Mouse (Mus musculus) left cerebral cortex, adult 11 months (tissue): ENCODE results near the gene Carmil1.
"Not testable (repeated sequence)": the region's sequence is repeated elsewhere in the genome, so short reads cannot be mapped to it uniquely, and the experiment has no call there.

Experiments used
- DNase-seq: peaks from one replicate; pipeline ENCODE4 v3.0.0; 2022; ENCODE audit warnings: low spot score

Carmil1 gene

DNA sequence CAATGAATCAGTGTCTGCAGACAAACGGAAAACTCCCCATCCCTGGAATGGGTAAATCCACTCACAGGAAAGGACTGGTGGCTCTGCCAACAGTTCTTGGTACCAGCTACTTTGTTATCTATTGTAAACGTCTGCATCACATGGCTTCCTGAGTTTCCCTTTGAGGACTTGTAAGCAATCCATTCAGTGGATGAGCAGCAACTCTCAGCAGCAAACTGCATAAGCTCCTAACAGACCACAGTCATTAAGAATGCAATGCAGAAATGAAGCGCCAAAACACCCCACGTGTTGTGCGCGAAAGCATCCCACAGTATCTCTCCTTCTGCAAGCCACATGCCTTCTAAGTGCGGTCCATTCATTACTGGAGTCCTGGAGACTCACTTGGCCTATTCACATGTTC lies 128.0 kb downstream of the Carmil1 start:
- DNase-seq, result no peak

DNA sequence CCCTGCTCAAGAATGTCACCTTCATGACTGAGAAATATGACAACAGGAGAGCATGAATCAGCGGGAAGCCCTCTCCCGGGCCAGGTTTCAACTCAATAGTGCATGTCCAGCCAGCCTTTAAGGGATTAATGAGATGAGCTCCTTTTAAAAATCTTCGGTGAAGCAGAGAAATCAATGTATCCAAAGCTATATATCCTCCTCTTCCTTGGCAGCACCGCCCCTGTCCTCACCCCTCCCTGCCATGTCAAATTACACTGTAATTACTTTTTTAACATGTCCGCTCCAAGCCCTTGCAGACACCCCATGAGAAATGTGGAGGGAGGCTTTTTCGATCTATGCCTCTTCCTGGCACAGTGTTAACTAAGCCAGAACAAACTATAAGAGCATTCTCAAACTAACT lies 129.3 kb downstream of the Carmil1 start:
- DNase-seq, result no peak

DNA sequence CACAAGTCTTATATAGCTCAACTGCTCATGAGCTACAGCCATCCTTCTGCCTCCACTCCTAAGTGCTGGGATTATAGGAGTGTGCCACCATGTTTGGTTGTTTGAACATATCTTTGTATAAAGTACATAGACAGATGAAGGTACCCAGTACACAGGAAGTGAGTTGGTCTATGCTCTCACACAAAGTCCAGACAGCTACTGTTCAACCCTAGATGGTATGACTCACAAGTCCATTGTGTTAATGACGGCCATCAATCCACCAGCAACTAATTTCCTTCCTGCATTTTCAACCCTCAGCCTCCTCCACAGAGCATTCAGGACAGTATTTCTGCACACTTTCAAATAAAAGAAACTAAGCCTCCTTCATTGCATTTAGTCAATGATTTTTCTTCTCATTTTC lies 132.0 kb downstream of the Carmil1 start:
- no peak for DNase-seq

DNA sequence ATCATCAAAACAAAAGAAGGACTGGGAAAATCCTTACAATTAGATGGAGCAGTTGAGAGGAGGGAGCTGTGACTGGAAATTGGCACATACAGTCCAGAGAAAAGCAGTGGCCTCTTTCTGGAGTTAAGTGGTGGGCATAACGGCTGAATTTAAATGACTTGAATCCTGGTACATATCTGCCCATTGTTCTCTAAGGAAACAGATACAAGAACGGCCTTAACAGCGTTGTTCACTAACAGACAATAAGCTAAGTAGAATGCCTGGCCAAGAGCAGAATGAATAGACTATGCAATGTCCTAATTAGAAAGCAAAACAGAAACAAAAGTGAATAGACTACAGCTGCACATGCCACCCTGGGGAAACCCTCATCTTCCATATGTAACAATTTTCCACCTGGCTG lies 133.6 kb downstream of the Carmil1 start:
- no peak for DNase-seq

DNA sequence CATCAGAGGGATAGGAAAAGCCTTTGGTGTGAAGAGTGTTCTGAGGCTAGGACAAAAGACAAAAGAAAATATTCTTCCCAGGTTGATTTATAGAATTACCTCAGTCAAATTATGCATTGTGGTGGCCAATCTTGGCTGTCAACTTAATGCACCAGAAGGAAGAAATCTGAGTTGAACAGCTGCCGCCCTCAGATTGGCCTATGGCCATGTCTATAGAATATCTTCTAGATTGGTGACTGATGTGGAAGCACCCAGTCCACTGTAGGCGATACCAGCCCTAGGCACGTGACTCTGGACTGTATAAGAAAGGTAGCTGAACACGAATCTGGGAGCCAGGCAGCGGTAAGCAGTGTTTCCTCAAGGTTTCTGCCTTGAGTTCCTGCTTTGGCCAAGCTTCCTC lies 134.1 kb downstream of the Carmil1 start:
- DNase-seq, result no peak

DNA sequence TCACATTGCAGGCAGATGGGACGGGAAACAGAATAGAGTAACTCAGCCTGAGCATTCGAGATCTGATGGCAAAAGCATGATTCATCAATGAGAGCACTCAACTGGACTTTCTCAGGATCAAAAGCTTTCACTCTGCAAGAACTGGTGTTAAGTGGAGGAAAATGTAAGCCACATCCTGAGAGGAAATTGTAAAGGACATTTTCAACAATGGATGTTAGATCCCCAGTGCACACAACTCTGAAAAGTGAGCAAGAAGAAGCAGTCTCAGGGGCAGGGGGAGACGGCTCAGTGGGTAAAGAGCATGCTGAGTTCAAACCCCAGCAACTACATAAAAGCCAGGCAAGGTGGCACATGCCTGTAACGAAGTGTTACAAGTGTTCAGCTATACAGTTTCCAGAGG lies 135.7 kb downstream of the Carmil1 start:
- no peak for DNase-seq

DNA sequence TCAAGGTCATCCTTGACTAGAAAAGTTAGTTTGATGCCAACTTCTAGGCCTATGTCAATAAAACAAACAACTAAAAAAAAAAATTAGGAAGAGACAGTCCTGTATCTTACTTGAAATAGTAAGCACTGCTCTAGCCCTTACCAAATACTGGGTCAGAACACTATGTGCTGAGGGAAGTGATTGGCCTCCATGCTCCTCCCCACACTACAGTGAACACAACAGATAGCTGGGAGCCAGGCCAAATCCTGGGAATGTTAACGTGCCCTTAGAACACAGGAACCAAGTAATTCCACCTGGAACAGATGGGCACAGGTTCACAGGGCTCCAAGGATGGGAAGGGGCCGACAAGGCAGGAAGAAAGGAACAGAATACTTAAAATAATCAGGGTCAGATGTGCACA lies 136.5 kb downstream of the Carmil1 start:
- DNase-seq, result no peak

DNA sequence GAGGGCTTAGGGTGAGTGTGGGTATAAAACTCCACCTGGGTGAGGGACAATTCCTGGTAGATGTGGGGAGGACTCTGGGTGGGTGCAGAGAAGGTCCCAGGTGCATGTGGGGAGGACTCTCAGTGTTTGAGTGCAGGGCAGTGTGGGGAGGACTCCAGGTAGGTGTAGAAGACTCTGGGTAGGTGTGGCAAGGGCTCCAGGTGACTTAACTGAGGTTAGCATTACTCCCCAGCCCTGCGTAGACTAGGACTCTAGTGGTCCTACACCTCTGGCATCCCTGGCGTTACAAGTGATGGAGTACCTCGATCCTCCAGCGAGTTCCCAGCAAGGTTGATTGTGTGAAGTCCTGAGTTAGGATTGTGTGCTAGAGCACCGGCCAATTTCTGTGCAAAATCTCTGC lies 143.8 kb downstream of the Carmil1 start:
- no peak for DNase-seq

DNA sequence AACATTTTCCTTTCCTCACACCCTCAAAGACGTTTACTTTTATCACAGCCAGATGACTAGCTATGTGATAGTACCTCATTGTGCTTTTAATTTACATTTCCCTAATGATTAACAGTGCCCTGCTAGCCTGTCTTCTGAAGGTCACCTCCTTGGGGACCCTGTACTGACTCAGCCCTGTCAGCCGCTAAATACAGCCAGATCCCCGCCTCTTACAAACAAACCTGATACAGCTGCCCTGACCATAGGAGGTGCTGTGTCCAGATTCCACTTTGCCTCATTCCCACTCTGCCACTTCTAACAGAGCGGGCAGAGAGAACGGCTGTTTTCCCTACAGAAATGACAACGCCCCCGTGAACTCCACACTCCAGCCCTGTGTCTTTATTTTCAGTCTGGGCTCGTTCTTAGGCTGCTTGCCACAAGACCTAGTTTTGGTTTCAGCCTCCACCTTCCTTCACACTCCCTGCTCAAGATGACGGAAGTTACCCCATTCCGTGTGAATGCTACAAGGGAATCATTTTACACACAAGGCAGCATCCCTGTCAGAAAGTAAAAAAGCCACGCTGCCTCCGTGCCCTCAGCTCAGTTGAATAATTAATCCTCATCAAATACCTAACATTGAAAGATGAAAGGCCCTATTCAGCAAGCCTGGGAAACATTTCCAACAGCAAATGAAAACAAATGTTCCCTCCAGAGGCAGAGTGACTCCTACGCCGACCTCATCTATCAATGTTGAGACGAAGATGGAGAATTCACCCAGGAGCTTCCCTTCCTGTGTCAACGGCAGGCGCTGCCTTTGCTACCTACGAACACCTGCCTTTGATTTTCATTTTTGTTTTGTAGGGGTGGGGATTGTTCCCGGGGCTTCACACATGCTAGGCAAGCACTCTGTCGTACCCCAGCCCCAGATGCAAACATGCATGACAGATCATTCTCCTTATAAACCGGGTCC lies 145.0 kb downstream of the Carmil1 start:
- DNase-seq, result no peak

DNA sequence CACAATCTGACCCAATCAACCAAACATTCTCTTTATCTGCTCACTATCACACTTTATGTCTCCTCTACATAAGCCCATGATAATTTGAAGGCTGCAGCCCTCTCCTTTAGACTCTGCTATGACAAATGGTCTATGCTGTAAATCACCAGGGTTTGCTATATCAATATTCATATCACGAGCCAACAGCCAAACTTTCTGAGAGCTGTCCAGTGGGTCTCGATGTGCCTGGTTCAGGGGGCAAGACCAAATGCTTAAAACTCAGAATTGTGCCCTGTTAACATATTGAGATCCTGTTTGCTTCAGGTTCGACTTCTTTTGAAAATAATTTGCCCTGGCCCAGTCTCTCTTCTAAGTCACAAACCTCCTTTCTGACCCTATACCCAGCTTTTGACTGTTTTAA lies 147.7 kb downstream of the Carmil1 start:
- no peak for DNase-seq

DNA sequence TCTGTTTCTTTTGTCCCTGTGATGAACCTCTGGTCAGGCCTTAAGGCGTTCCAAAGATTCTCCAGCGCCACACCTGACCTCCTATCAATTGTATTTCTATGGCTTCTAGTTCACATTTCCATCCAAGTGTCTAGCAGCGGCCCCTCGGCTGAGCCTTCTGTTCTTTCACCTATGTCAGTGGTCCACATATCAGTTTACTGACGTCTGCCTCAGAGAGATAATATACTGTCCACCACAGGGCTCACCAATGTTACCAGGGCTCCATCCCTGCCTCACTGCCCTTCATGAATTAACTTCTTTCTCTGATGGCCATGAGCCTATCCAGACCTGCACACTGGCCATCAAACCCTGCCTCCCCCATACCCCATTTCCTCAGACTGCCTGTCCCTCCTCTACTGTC lies 149.3 kb downstream of the Carmil1 start:
- DNase-seq, result no peak

DNA sequence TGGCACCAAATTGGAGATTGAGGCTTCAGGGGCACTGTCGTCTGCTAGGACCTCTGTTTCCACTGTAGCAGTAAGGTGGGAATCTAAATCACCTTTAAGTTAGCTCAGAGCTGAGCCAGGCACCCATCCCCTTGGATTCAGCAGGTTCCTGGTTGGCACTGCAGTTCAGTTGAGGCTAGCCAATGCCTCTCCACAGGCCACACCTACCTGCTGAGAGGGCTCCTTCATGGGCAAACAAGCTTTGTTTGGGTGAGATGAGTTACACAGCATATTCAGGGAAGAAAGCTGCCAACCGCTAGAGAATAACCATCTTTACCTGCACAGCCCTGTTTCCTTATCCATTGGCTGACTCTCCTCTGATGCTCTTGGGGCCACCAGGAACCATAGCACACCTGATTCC lies 149.9 kb downstream of the Carmil1 start:
- DNase-seq, result no peak

DNA sequence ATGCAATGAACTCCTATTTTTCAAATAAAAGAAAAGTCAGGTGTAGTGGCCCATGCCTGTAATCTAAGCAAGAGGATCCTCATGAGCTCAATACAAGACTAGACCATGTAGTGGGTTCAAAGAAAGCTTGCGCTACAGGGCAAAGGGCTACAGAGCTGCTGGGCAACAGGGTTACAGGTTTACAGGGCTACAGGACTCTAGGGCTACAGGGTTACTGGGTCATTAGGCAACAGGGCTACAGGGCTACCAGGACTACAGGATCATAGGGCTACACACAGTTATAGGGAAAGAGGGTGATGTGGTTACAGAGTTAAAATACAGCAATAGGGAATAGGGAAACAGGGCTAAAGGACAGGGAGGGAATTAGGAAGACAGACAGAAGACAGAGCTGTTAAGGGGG lies 151.9 kb downstream of the Carmil1 start:
- DNase-seq, result no peak

DNA sequence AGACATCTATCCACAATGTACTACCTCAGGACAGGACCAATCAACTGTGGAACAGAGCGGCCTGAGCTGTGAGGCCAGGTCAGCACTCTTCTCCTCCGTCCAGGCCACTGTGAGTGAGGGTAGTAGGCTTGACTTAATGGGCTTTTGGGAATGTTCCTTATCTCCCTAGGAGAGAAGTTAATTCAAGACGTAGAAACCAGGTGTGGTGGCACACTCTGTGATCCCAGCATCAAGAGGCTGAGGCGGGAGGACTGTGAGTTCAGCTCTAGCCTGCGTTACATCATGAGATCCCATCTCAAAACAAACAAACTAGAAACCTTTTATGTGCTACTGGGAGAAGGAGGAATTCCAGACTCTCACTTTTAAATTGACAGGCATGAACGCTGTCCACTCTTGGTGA lies 154.7 kb downstream of the Carmil1 start:
- no peak for DNase-seq

DNA sequence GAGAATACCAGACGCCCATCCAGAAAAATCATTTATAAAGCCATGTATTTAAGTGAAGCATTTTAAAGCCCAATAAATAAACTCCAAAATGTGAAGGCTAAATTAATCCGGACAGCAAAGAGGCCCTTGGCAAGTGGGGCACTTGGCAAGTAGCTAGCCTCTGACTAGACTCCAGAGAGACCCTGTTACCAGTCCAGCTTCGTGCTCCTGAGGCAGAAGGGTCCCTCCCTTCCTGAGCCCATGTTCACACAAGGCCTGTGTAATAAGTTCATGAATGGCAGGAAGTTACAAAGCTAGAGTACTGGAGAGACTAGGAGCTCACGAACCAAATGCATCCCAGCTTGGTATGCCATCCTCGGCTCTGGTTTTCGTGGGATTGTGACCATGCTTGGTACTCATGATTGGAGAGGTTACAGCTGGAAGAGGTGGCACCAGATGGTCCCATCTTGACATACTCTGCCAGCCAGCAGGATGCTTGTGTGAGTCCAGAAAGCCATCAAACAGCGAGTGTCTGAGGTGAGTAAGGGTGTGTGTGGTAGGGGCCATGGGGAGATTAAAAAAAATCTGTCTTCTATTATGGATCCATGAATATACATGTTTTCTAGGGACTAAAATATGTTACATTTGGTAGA lies 163.3 kb downstream of the Carmil1 start:
- no peak for DNase-seq

DNA sequence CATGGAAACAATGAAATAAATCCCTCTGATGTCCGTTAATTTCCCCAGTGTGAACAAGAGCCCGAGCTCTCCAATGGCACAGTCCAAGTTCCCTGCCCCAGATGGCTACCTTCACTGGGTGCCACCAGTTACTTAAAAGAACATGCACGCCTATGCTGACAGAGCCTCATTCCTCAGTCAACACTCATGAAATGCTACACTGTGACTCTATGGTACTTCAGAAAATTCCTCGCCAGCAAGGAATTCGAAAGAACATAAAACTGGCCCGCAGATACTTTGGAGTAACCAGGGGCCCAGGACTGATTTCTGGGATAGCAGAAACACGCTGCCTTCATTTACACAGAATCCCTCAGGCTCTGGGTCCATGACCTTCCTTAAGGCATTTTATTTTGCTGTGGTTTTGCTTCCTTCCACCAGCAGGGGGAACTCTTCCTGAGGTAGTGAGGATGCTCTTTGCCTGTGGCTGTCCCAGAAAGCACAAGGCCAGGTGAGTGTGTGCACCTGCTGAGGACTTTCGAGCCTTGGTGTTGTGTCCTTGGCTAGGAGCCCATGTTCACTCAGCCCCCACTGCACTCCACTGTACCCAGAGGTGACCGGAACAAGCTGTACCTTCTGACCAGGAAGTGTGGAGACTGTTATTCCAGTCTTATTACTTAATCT lies 167.8 kb downstream of the Carmil1 start:
- peak; percentile 41 for DNase-seq

DNA sequence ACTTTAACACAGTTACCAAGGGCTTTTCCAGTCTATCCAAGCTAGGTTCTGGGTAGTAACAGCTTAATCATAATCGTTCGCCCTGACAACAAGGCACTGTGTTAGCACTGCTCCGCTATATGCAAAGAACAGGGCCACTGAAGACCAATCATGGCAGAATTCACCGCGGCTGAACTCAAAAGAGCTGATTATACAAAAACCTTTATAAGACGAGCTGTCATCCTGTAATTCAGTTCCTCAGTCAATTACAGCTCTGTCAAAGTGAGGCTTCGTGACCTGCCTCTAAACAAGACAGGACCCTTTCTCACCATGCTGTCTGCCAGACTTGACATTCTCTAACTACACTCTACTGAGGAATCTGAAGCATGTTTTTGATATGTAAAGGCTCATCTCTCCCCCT lies 170.3 kb downstream of the Carmil1 start:
- DNase-seq, result no peak

DNA sequence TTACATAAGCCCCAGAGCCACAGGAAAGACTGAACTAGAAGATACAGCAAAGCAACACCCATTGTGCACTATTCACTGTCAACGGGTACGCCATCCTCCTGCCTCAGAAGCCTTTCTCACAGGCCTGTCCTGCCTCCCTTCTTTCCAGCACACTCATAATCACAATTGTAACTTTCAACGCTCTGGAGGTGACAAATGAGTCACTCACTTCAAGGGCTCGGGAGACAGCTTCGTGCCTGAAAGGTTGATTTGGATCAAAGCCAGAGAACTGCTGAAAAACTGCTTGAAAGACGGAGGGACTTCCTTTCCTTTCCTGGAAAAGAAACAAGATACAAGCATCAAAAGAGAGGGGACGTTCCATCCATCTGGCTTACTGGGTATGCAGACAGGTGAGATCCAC lies 172.3 kb downstream of the Carmil1 start:
- no peak for DNase-seq

DNA sequence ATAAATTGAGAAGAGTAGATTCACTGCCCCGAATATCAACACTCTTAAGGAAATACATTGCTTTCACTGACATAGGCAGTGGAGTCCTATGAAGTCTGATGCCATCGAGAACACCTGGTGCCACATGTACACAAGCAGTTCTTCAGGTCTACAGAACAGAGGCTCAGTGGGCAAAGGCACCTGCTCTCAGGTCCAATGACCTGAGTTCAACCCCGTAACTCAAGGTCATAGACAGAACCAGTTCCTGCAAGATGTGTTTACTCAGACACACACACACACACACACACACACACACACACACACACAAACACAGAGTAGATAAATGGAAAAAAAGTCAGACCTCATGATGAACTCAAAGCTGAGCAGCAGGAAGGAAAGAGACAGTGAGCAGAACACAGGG lies 173.5 kb downstream of the Carmil1 start:
- DNase-seq, result no peak

DNA sequence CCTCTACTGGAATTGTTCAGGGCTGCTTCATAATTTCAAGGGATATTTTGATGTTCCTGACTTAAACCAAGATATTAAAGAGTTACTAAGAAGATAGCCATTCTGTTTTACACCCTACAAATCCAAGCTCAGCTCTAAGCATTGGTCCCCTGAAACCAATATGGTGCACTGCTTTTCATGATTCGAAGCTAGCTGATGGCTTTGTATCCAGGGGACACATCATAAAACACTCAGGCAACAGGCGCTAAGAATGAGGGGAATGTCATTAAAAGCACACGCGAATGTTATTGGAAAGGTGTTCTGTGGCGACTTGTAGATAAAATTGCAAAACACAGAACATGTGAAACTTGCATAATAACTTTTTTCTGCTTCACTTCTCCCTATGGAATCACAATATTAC lies 174.8 kb downstream of the Carmil1 start:
- DNase-seq, result no peak

DNA sequence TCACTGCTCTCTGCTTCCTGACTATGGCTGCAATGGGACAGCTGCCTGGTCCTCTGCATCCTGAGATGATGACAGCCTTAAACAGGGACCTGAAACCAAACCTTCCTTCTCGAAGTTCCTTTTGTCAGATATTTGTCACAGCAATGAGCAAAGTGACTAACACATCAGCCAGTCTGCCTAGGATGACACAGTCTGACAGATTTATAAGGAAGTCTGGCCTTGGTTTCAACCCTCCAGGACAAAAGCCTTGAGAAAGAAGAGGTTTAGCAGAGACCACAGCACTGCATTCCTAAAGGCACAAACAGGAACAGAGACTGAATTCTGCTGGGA lies 175.3 kb downstream of the Carmil1 start:
- DNase-seq, result no peak

DNA sequence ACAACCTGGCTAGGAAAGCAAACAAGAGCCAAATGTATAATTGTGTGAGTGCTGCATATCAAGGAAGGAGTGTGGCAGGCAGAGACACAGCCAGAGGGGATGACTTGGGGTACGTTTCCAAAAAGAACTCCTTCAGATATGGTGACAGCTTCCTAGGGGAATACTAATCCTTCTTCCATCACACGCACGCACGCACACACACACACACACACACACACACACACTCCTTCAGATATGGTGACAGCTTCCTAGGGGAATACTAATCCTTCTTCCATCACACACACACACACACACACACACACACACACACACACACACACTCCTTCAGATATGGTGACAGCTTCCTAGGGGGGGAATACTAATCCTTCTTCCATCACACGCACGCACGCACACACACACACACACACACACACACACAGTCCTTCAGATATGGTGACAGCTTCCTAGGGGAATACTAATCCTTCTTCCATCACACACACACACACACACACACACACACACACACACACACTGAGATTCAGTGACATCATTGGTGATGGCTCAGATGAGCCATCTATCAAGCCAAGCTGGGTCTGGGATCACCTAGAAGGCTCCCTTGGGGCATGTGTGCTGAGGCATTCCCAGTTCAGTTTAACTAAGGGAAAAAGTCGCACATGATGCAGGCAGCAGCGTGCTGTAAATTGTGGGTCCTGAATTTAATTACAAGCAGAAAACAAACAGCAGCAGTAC lies 175.8 kb downstream of the Carmil1 start:
- not testable (repeated sequence) for DNase-seq

DNA sequence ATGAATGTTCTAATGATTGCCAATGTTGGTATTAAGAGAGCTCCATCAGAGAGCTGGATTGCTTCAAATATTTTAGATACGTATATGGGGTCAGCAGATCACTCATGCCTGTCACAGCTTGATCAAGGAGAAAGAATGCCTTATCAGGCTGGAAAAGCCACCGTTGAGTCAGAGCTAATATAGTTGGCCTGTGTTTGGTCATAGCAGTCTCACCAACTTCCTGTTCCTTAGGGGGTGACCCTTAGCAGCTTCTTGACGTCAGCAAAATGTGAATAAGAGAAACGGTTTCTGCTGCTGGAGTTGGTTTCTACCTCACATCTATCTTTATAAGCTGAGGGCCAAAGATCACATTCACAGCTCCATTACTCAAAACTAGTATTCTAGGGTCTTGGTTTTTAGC lies 176.6 kb downstream of the Carmil1 start:
- no peak for DNase-seq
